Mouse (Mus musculus): ENCODE data around the gene Itsn1. TPM values are rescaled to one million over a fixed set of nuclear protein-coding genes. Genes with fewer than 3 reads are reported as not detected.

Itsn1 gene
- polyA plus RNA-seq, 1 experiment from 2014 or later, result 24.5 TPM

Small RNA genes within 50 kb of the gene (microRNA-seq; reads per million reads assigned to microRNA genes)
- not detected for gene Gm27773 (ENCODE audit: borderline number of aligned reads)

Other genes starting within 250 kb of the Itsn1 start
- gene Ifnar1, start 244.0 kb upstream of the Itsn1 start, polyA plus RNA-seq (2014; fragmentation: Nextera tagmentation; extraction: Ambion mirVana), result 32.6 and 35.5 TPM in 2 replicates
- 26.2 and 28.7 TPM in 2 replicates for gene Ifngr2, start 182.2 kb upstream of the Itsn1 start, polyA plus RNA-seq (2014; fragmentation: Nextera tagmentation; extraction: Ambion mirVana)
- gene Tmem50b, start 131.5 kb upstream of the Itsn1 start, polyA plus RNA-seq (2014; fragmentation: Nextera tagmentation; extraction: Ambion mirVana), result 13.3 and 14.0 TPM in 2 replicates
- gene Dnajc28, start 110.3 kb upstream of the Itsn1 start, polyA plus RNA-seq (2014; fragmentation: Nextera tagmentation; extraction: Ambion mirVana), result 2.2 and 3.0 TPM in 2 replicates
- gene Gart, start 82.3 kb upstream of the Itsn1 start, polyA plus RNA-seq (2014; fragmentation: Nextera tagmentation; extraction: Ambion mirVana), result 227 and 251 TPM in 2 replicates
- gene Son, start 81.8 kb upstream of the Itsn1 start, polyA plus RNA-seq (2014; fragmentation: Nextera tagmentation; extraction: Ambion mirVana), result 90.9 and 101 TPM in 2 replicates
- 38.3 and 44.4 TPM in 2 replicates for gene Donson, start 40.5 kb upstream of the Itsn1 start, polyA plus RNA-seq (2014; fragmentation: Nextera tagmentation; extraction: Ambion mirVana)
- 56.4 and 57.7 TPM in 2 replicates for gene Cryzl1, start 306 bp upstream of the Itsn1 start, polyA plus RNA-seq (2014; fragmentation: Nextera tagmentation; extraction: Ambion mirVana)